Mouse (Mus musculus) erythroblast, embryonic 14.5 days (primary cell): ENCODE results near the gene Bcas3.

Source experiments
- GATA1 ChIP-seq: IDR thresholded peaks from 2 replicates; pipeline ENCODE4 v1.6.1; 2012; ENCODE audit warnings: low read length, inconsistent platforms, mixed read lengths
- TAL1 ChIP-seq: IDR thresholded peaks from 3 replicates; pipeline ENCODE4 v1.6.1; 2012; ENCODE audit warnings: low read length, inconsistent platforms, mixed read lengths

DNA sequence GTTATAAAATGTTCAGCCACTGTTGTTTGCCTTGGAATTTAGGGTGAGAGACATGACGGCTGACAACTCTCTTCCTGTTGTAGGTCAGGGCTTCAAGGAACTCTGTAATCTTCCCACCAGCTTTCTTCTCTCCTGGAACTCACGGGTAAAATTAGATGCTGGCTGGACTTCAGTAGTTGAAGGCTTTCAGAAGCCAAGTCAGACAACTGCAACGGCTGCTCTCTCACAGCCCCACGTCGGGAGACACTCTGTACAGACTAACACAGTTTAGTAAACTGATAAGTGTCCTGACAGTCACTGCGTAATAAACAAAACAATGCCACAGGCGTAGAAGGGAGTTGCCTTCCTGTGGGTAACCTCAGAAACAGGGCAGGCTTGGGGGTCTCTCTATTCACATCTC, 366.8 kb downstream of the Bcas3 start:
- no peak for TF ChIP-seq TAL1
- TF ChIP-seq GATA1, result no peak
